Mouse (Mus musculus): ENCODE measurements around the gene Wdr76. TPM values are rescaled to one million over a fixed set of nuclear protein-coding genes. Genes with fewer than 3 reads are reported as not detected.

Gene Wdr76
- polyA plus RNA-seq, 1 experiment from 2014 or later = 5.8 TPM

GRCm38 (mm10) chr2:121583468-121584116, 77.1 kb downstream of the Wdr76 start:
- Histone ChIP-seq H3K27ac (peak overlapping the region; percentile 41; the same call in 1 of the 2 replicates), H3K9ac (no peak overlapping the region), H3K27me3 (no peaks in the 10 kb centered on the region), H3K9me3 (no peaks in the 10 kb centered on the region), H3K36me3 (peaks cover 15% of the 10 kb centered on the region), H3K4me2 (no peak overlapping the region), H3K4me3 (no peak overlapping the region), H3K4me1 (replicated peaks) (peaks cover 23% of the 10 kb centered on the region)
- peak; percentile 55 for ATAC-seq (ENCODE audit: low FRiP score)
- WGBS = 61% methylated on average over 13 of the region's 13 CpGs

- no peak for ATAC-seq (ENCODE audit: low FRiP score)
These were observed 78.2 kb downstream of the Wdr76 start for GRCm38 (mm10) chr2:121584705-121585104.

GRCm38 (mm10) chr2:121587523-121588308, 81.2 kb downstream of the Wdr76 start:
- Histone ChIP-seq H3K9ac (no peak overlapping the region), H3K4me3 (no peak overlapping the region), H3K9me3 (no peaks in the 10 kb centered on the region), H3K36me3 (peaks cover 17% of the 10 kb centered on the region), H3K27me3 (no peaks in the 10 kb centered on the region), H3K4me2 (no peak overlapping the region), H3K27ac (peak overlapping the region; percentile 73), H3K4me1 (replicated peaks) (peaks cover 30% of the 10 kb centered on the region)
- 41% methylated on average over 12 of the region's 12 CpGs for WGBS
- peak; percentile 45; the same call in 1 of the 2 replicates for ATAC-seq (ENCODE audit: low FRiP score)

More at GRCm38 (mm10) chr2:121584705-121585104, 78.2 kb downstream of the Wdr76 start:
- Histone ChIP-seq H3K27me3 (no peaks in the 10 kb centered on the region), H3K4me1 (replicated peaks) (peaks cover 31% of the 10 kb centered on the region), H3K4me3 (no peak overlapping the region), H3K36me3 (peaks cover 15% of the 10 kb centered on the region), H3K27ac (no peak overlapping the region), H3K9ac (no peak overlapping the region), H3K9me3 (no peaks in the 10 kb centered on the region), H3K4me2 (no peak overlapping the region)
- WGBS = 74% methylated on average over 5 of the region's 5 CpGs

- Histone ChIP-seq H3K9me3 (no peaks in the 10 kb centered on the region), H3K9ac (no peak overlapping the region), H3K27me3 (no peaks in the 10 kb centered on the region), H3K4me3 (no peak overlapping the region), H3K36me3 (peaks cover 17% of the 10 kb centered on the region), H3K4me2 (no peak overlapping the region), H3K27ac (peak overlapping the region; percentile 73), H3K4me1 (replicated peaks) (peaks cover 26% of the 10 kb centered on the region)
- 0 out of 2 replicates have a peak, but pooled peaks have one; percentile 57 for ATAC-seq (ENCODE audit: low FRiP score)
- 28% methylated on average over 4 of the region's 4 CpGs for WGBS
These were observed 81.8 kb downstream of the Wdr76 start for GRCm38 (mm10) chr2:121588309-121588694.

GRCm38 (mm10) chr2:121594131-121594530, 87.6 kb downstream of the Wdr76 start:
- H3K36me3 ChIP-seq = 0 out of 2 replicates have a peak, but pooled peaks cover 3% of the 10 kb centered on the region
- no peak overlapping the region for H3K4me3 ChIP-seq
- no peak for ATAC-seq (ENCODE audit: low FRiP score)
- no peak overlapping the region for H3K4me2 ChIP-seq
- no peaks in the 10 kb centered on the region for H3K27me3 ChIP-seq
- 0 out of 2 replicates have a peak overlapping the region, but pooled peaks have one; percentile 8 for H3K27ac ChIP-seq
- H3K9ac ChIP-seq = no peak overlapping the region
- WGBS = 63% methylated on average over 3 of the region's 3 CpGs
- no peaks in the 10 kb centered on the region for H3K9me3 ChIP-seq
- peaks cover 30% of the 10 kb centered on the region for H3K4me1 ChIP-seq (replicated peaks)

Other genes starting within 250 kb of the Wdr76 start
- gene Trp53bp1, start 235.3 kb upstream of the Wdr76 start, polyA plus RNA-seq (2015; fragmentation: Nextera tagmentation; extraction: Ambion mirVana) = 179 and 194 TPM in 2 replicates
- 16.1 and 20.0 TPM in 2 replicates for gene Map1a, start 217.1 kb upstream of the Wdr76 start, polyA plus RNA-seq (2015; fragmentation: Nextera tagmentation; extraction: Ambion mirVana)
- 18.6 and 19.3 TPM in 2 replicates for gene Ppip5k1, start 151.3 kb upstream of the Wdr76 start, polyA plus RNA-seq (2015; fragmentation: Nextera tagmentation; extraction: Ambion mirVana)
- 49.1 and 50.5 TPM in 2 replicates for gene Ckmt1, start 149.0 kb upstream of the Wdr76 start, polyA plus RNA-seq (2015; fragmentation: Nextera tagmentation; extraction: Ambion mirVana)
- gene Strc, start 119.6 kb upstream of the Wdr76 start, polyA plus RNA-seq (2015; fragmentation: Nextera tagmentation; extraction: Ambion mirVana) = not detected in 2 replicates
- gene Pdia3, start 92.9 kb upstream of the Wdr76 start, polyA plus RNA-seq (2015; fragmentation: Nextera tagmentation; extraction: Ambion mirVana) = 386 and 398 TPM in 2 replicates
- 5.7 and 6.8 TPM in 2 replicates for gene Catsper2, start 92.9 kb upstream of the Wdr76 start, polyA plus RNA-seq (2015; fragmentation: Nextera tagmentation; extraction: Ambion mirVana)
- gene Ell3, start 62.4 kb upstream of the Wdr76 start, polyA plus RNA-seq (2015; fragmentation: Nextera tagmentation; extraction: Ambion mirVana) = 2.5 and 2.8 TPM in 2 replicates
- gene Serf2, start 57.5 kb upstream of the Wdr76 start, polyA plus RNA-seq (2015; fragmentation: Nextera tagmentation; extraction: Ambion mirVana) = 391 and 404 TPM in 2 replicates
- 111 and 119 TPM in 2 replicates for gene Hypk, start 53.4 kb upstream of the Wdr76 start, polyA plus RNA-seq (2015; fragmentation: Nextera tagmentation; extraction: Ambion mirVana)
- 1.3 TPM in 2 replicates for gene Serinc4, start 49.9 kb upstream of the Wdr76 start, polyA plus RNA-seq (2015; fragmentation: Nextera tagmentation; extraction: Ambion mirVana)
- gene Mfap1b, start 32.7 kb upstream of the Wdr76 start, polyA plus RNA-seq (2015; fragmentation: Nextera tagmentation; extraction: Ambion mirVana) = 79.2 and 79.7 TPM in 2 replicates
- 34.8 and 36.4 TPM in 2 replicates for gene Mfap1a, start 58 bp upstream of the Wdr76 start, polyA plus RNA-seq (2015; fragmentation: Nextera tagmentation; extraction: Ambion mirVana)